Mouse (Mus musculus) cerebellum, adult 2 months (tissue): Measurements from ENCODE around the gene Ermap.

Source experiments
- CTCF ChIP-seq: fragments of 200-500 bp; IDR thresholded peaks from 2 replicates; pipeline ENCODE4 v1.5.1; 2011; ENCODE audit warnings: low read depth, mild to moderate bottlenecking, control low read depth, low read length, moderate library complexity, borderline replicate concordance; ENCODE audit not compliant: insufficient read depth
- POLR2A ChIP-seq: fragments of 200-500 bp; IDR thresholded peaks from 2 replicates; pipeline ENCODE4 v1.6.1; 2011; ENCODE audit warnings: low read length, control low read depth, borderline replicate concordance; ENCODE audit not compliant: insufficient read depth

- TF ChIP-seq CTCF (no peak), POLR2A (no peak)
These were observed 56.5 kb downstream of the Ermap start for GRCm38 (mm10) chr4:119133306-119133705.
